Mouse (Mus musculus) stomach, embryonic 14.5 days (tissue): Measurements from ENCODE around the gene Fam84a. TPM values are rescaled to one million over a fixed set of nuclear protein-coding genes. Genes with fewer than 3 reads are reported as not detected.
A peak's percentile ranks its signal among the peaks of the same experiment; 100 is the strongest.

Experiments
- ATAC-seq: fragments of 200-750 bp; cut with Nextera tagmentation; 2 replicates; pipeline ENCODE4 v1.8.0; 2017; ENCODE audit warnings: low read depth, moderate TSS enrichment; ENCODE audit not compliant: insufficient number of reproducible peaks, insufficient read depth, low FRiP score
- H3K27ac ChIP-seq: fragments of 300-500 bp; sonication (generic); 2 replicates; pipeline ENCODE4 v1.5.1; 2014; ENCODE audit warnings: mild to moderate bottlenecking, low read length, moderate library complexity, mixed read lengths
- H3K27me3 ChIP-seq: fragments of 300-500 bp; sonication (generic); 2 replicates; pipeline ENCODE4 v1.6.1; 2014; ENCODE audit warnings: low read length, control low read depth, mixed read lengths; ENCODE audit not compliant: control insufficient read depth, insufficient read depth
- H3K36me3 ChIP-seq: fragments of 300-500 bp; sonication (generic); 2 replicates; pipeline ENCODE4 v1.6.1; 2014; ENCODE audit warnings: mild to moderate bottlenecking, control low read depth, low read length, moderate library complexity, mixed read lengths; ENCODE audit not compliant: control insufficient read depth, insufficient read depth
- H3K4me1 ChIP-seq: fragments of 300-500 bp; sonication (generic); 2 replicates; pipeline ENCODE4 v1.6.1; 2014; ENCODE audit warnings: low read length, control low read depth, mixed read lengths; ENCODE audit not compliant: control insufficient read depth, insufficient read depth
- H3K4me2 ChIP-seq: fragments of 300-500 bp; sonication (generic); replicated peaks from 2 replicates; pipeline ENCODE4 v1.6.1; 2014; ENCODE audit warnings: low read depth, low read length, control low read depth
- H3K4me3 ChIP-seq: fragments of 300-500 bp; sonication (generic); 2 replicates; pipeline ENCODE4 v1.5.1; 2014; ENCODE audit warnings: low read depth, low read length, control low read depth
- H3K9ac ChIP-seq: fragments of 300-500 bp; sonication (generic); replicated peaks from 2 replicates; pipeline ENCODE4 v1.6.1; 2014; ENCODE audit warnings: low read depth, mild to moderate bottlenecking, control low read depth, low read length, moderate library complexity, mixed read lengths
- H3K9me3 ChIP-seq: fragments of 300-500 bp; sonication (generic); 2 replicates; pipeline ENCODE4 v1.6.1; 2016; ENCODE audit warnings: low read depth, low read length, control low read depth; ENCODE audit not compliant: control insufficient read depth
- WGBS: fragments of 180-500 bp; shearing (Covaris S2); extraction: QIAGEN DNeasy Blood & Tissue Kit; methylation state at CpG from one replicate; pipeline ENCODE4 v1.1.7; 2014; 5-methylcytosine and 5-hydroxymethylcytosine counted together
- polyA plus RNA-seq: library from polyadenylated mRNA; unstranded; fragments of >200 nt; fragmentation: Nextera tagmentation; extraction: Ambion mirVana; gene quantifications from 2 replicates; pipeline ENCODE4 v1.2.1, GENCODE M21; 2014

The Fam84a gene
- polyA plus RNA-seq, 1 experiment from 2014 or later, result 28.3 TPM

- no peaks in the 10 kb centered on the region for H3K9me3 ChIP-seq
- H3K4me1 ChIP-seq, result peaks cover 5% of the 10 kb centered on the region; the same call in 1 of the 2 replicates
- peak overlapping the region; percentile 49 for H3K4me3 ChIP-seq
- under 1% methylated on average over 59 of the region's 59 CpGs for WGBS
- H3K36me3 ChIP-seq, result no peaks in the 10 kb centered on the region
- peak; percentile 18; the same call in 1 of the 2 replicates for ATAC-seq
- no peak overlapping the region for H3K27ac ChIP-seq
- H3K27me3 ChIP-seq, result peaks cover 9% of the 10 kb centered on the region; the same call in 1 of the 2 replicates
- H3K4me2 ChIP-seq, result peak overlapping the region; percentile 67
- peak overlapping the region; percentile 26 for H3K9ac ChIP-seq
Measured at GRCm38 (mm10) chr12:14149843-14150567, 1.8 kb downstream of the Fam84a start.

- no peak overlapping the region for H3K27ac ChIP-seq
- peak overlapping the region; percentile 26 for H3K9ac ChIP-seq
- WGBS, result 14% methylated on average over 27 of the region's 27 CpGs
- peaks cover 5% of the 10 kb centered on the region; the same call in 1 of the 2 replicates for H3K4me1 ChIP-seq
- H3K9me3 ChIP-seq, result no peaks in the 10 kb centered on the region
- H3K36me3 ChIP-seq, result no peaks in the 10 kb centered on the region
- no peak for ATAC-seq
- peak overlapping the region; percentile 67 for H3K4me2 ChIP-seq
- peaks cover 9% of the 10 kb centered on the region; the same call in 1 of the 2 replicates for H3K27me3 ChIP-seq
- H3K4me3 ChIP-seq, result peak overlapping the region; percentile 49
Measured at GRCm38 (mm10) chr12:14149022-14149842, 2.6 kb downstream of the Fam84a start.

GRCm38 (mm10) chr12:14137046-14137445, 14.8 kb downstream of the Fam84a start:
- H3K36me3 ChIP-seq, result no peaks in the 10 kb centered on the region
- H3K4me1 ChIP-seq, result no peaks in the 10 kb centered on the region
- no peak overlapping the region for H3K9ac ChIP-seq
- H3K27me3 ChIP-seq, result no peaks in the 10 kb centered on the region
- no peak overlapping the region for H3K4me3 ChIP-seq
- ATAC-seq, result no peak
- 81% methylated on average over 1 of the region's 1 CpGs for WGBS
- no peaks in the 10 kb centered on the region for H3K9me3 ChIP-seq
- H3K27ac ChIP-seq, result no peak overlapping the region
- H3K4me2 ChIP-seq, result no peak overlapping the region

- WGBS, result 79% methylated on average over 6 of the region's 6 CpGs
- no peak for ATAC-seq
Measured at GRCm38 (mm10) chr12:14114730-14115129, 37.1 kb downstream of the Fam84a start.

GRCm38 (mm10) chr12:14096944-14097343, 54.9 kb downstream of the Fam84a start:
- no peaks in the 10 kb centered on the region for H3K4me1 ChIP-seq
- H3K27ac ChIP-seq, result no peak overlapping the region
- H3K27me3 ChIP-seq, result no peaks in the 10 kb centered on the region
- no peak overlapping the region for H3K9ac ChIP-seq
- no peaks in the 10 kb centered on the region for H3K36me3 ChIP-seq
- ATAC-seq, result no peak
- no peak overlapping the region for H3K4me3 ChIP-seq
- H3K4me2 ChIP-seq, result no peak overlapping the region
- H3K9me3 ChIP-seq, result no peaks in the 10 kb centered on the region

More at GRCm38 (mm10) chr12:14114730-14115129, 37.1 kb downstream of the Fam84a start:
- Histone ChIP-seq H3K27me3 (no peaks in the 10 kb centered on the region), H3K4me1 (no peaks in the 10 kb centered on the region), H3K27ac (no peak overlapping the region), H3K4me3 (no peak overlapping the region), H3K4me2 (no peak overlapping the region), H3K36me3 (no peaks in the 10 kb centered on the region), H3K9me3 (no peaks in the 10 kb centered on the region), H3K9ac (no peak overlapping the region)
